Mouse (Mus musculus) adrenal gland, adult (tissue): ENCODE data around the gene Gm13420.

ENCODE experiments used
- DNase-seq, 2 experiments: peaks; one replicate each; pipeline ENCODE4 v3.0.0; 2022 to 2023; ENCODE audit warnings: low spot score in 1 of 2; ENCODE audit not compliant: inconsistent age in 2 of 2

Gm13420 gene

GRCm38 (mm10) chr2:29703104-29704081, 48.1 kb downstream of the Gm13420 start:
- DNase-seq, result no peak

DNA sequence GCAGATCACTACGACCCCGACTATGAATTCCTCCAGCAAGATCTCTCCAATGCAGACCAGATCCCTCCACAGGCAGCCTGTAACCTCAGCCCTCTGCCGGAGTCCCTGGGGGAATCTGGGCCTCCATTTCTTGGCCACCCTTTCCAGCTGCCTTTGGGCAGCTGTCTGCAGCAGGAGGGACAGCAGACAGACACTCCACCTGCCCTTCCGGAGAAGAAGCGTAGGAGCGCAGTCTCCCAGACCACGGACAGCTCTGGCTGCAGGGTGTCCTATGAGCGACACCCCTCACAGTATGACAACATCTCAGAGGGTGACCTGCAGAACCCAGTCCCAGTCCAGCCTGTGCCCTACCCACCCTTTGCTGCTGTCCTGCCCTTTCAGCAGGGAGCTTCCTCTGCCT, 49.3 kb downstream of the Gm13420 start:
- DNase-seq, result no peak

DNA sequence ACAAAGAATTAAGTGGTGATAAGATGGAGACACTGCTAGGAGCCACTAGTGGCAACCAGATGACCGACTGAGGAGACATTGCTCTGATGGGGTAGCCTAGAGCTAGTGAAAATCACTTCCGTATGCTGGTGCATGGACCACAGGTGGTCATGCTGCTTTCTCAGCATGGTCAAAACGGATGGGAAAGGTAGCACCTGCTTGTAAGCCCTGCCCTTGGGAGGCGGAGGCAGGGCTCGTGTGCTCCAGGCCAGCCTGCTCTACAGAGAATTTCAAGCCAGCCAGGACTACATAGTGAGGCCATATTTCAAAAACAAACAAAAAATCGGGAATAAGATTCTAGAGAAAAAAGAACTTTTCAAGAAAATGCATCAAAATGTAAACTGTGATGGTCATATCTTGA, 50.1 kb downstream of the Gm13420 start:
- no peak for DNase-seq

- DNase-seq, result no peak
These were observed 50.6 kb downstream of the Gm13420 start for GRCm38 (mm10) chr2:29700898-29701297.

DNA sequence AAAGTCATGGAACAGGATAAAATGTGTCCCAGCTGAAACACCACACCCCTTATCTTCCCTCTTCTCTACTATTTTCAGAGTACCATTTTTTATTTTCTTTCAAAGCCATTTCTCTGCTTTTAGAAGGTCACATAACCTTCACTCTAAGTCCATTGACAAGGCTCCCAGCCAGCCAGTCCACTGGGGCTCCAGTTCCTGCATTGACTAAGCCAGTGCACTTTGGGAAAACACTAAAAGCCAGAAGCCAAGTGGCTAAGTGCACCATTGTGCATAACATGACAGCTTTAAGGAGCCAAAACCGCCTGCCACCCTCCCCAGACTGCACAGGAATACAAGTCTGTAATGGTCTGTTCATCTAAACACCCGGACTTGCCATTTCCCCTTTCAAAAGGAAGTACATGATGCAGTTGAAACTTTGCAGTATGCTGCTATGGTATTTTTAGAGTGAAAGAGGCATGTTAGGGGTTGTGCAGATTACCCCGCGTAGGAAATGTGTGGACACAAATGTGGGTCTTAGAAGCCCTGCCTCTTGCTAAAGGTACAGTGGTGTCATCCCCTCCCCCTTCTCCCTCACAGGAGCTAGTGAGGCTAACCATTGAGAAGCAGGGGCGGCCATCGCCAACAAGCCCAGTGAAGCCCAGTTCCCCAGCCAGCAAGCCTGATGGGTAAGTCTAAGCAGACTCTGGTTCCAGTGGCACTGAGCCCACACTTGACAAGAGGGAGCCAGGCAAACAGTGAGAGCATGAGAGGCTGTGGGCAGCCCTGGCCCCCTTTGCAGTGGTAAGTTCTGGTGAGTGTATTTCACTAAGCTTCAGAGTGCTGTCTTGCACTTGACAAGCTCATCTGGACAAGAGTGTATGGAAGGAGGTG, 52.8 kb downstream of the Gm13420 start:
- peak in 1 of 2 experiments; percentile 57 for DNase-seq

- no peak for DNase-seq
These were observed 55.2 kb downstream of the Gm13420 start for GRCm38 (mm10) chr2:29696207-29696800.
